ENCODE assay signal across 9 mouse cellular contexts in genomic region chrX:141724391-141724891, GRCm38 (mm10). TPM values are rescaled to one million over a fixed set of nuclear protein-coding genes. Genes with fewer than 3 reads are reported as not detected.
DNase-seq lines count a peak whose midpoint lies in the region; ATAC-seq and TF ChIP-seq lines count a peak whose summit lies in the region.
"Had no signal": no experiment of that assay in that cellular context is flagged by ENCODE, and none has a peak within 500 bp of the region (broad histone marks: within the 10 kb centered on the region; RNA-seq: fewer than 3 reads in every experiment).

No protein-coding gene starts in this region.

- H3K27ac ChIP-seq in limb, embryonic 11.5 days (replicated peaks; ENCODE audit: low read depth, low read length): no peak overlapping the region
- H3K27ac ChIP-seq in stomach, embryonic 14.5 days (ENCODE audit: low read length): no peak overlapping the region
- no peak overlapping the region for H3K27ac ChIP-seq in layer of hippocampus, adult 2 months

- H3K27me3 ChIP-seq in limb, embryonic 11.5 days (ENCODE audit: control insufficient read depth, insufficient read depth, low read length): peaks cover 63% of the 10 kb centered on the region
- H3K27me3 ChIP-seq in stomach, embryonic 14.5 days (ENCODE audit: control insufficient read depth, insufficient read depth, low read length): peaks cover 35% of the 10 kb centered on the region

- H3K36me3 ChIP-seq in limb, embryonic 11.5 days (ENCODE audit: control insufficient read depth, insufficient read depth, low read length): no peaks in the 10 kb centered on the region
- no peaks in the 10 kb centered on the region for H3K36me3 ChIP-seq in stomach, embryonic 14.5 days (ENCODE audit: control insufficient read depth, insufficient read depth, low read length)

- H3K9me3 ChIP-seq in limb, embryonic 11.5 days (ENCODE audit: control insufficient read depth, low read length): no peaks in the 10 kb centered on the region
- no peaks in the 10 kb centered on the region for H3K9me3 ChIP-seq in stomach, embryonic 14.5 days (ENCODE audit: control insufficient read depth, low read depth, low read length)

- H3K9ac ChIP-seq in limb, embryonic 11.5 days (ENCODE audit: low read length): no peak overlapping the region
- no peak overlapping the region for H3K9ac ChIP-seq in stomach, embryonic 14.5 days (replicated peaks; ENCODE audit: low read depth, low read length)

- ATAC-seq in limb, embryonic 11.5 days (ENCODE audit: insufficient number of reproducible peaks, low FRiP score, low TSS enrichment, low read depth): no peak
- ATAC-seq in stomach, embryonic 14.5 days (ENCODE audit: insufficient number of reproducible peaks, insufficient read depth, low FRiP score, low read depth): peak; percentile 49; the same call in 1 of the 2 replicates

- 22% methylated on average over 52 of the region's 52 CpGs for WGBS in limb, embryonic 11.5 days
- WGBS in stomach, embryonic 14.5 days: 25% methylated on average over 52 of the region's 52 CpGs

- H3K4me1 ChIP-seq in limb, embryonic 11.5 days (ENCODE audit: control insufficient read depth, insufficient read depth, low read length): no peaks in the 10 kb centered on the region
- no peaks in the 10 kb centered on the region for H3K4me1 ChIP-seq in stomach, embryonic 14.5 days (ENCODE audit: control insufficient read depth, insufficient read depth, low read length)

- no peak for TF ChIP-seq CTCF in layer of hippocampus, adult 2 months (conservative IDR thresholded peaks at IDR 0.05)

- H3K4me2 ChIP-seq in limb, embryonic 11.5 days (ENCODE audit: low read depth, severe bottlenecking): peak overlapping the region; percentile 54
- H3K4me2 ChIP-seq in stomach, embryonic 14.5 days (replicated peaks; ENCODE audit: low read depth, low read length): peak overlapping the region; percentile 52

- H3K4me3 ChIP-seq in limb, embryonic 11.5 days (ENCODE audit: low read depth, low read length): peak overlapping the region; percentile 35
- H3K4me3 ChIP-seq in stomach, embryonic 14.5 days (ENCODE audit: low read depth, low read length): peak overlapping the region; percentile 33
- no peak overlapping the region; the same call in 1 of the 2 replicates for H3K4me3 ChIP-seq in layer of hippocampus, adult 2 months
- H3K4me3 ChIP-seq: erythroblast, embryonic 14.5 days had no signal

- peak; percentile 11 for DNase-seq in adrenal gland, postnatal 14 days
- DNase-seq in adrenal gland, adult 2 months: no peak
- peak; percentile 6 for DNase-seq in right cerebral cortex, adult 2 months (ENCODE audit: low spot score in 2 of 2)
- no peak for DNase-seq in right cerebral cortex, postnatal 4 days
- DNase-seq in limb, embryonic 11.5 days (ENCODE audit: low spot score): peak; percentile 29
- DNase-seq in ovary, postnatal 36 days (ENCODE audit: low spot score): no peak
- DNase-seq in layer of hippocampus, adult 2 months (ENCODE audit: low spot score in 2 of 2): no peak

RNA-seq across cellular contexts. Expression of gene Irs4, which starts 0.6 kb away (rescaled TPM):
- 0.04 and 0.15 TPM in 2 replicates for total RNA-seq in adrenal gland, postnatal 14 days (2021)
- not detected for total RNA-seq in adrenal gland, adult 2 months (2021)
- 0.01 TPM in 1 of 2 replicates, not detected in the other for polyA plus RNA-seq in adrenal gland, adult 2 months (2012; rRNA removed)
- 0.07 TPM in 1 of 2 replicates, not detected in the other for polyA plus RNA-seq in limb, embryonic 11.5 days (2014; fragmentation: Nextera tagmentation; extraction: Ambion mirVana)
- polyA plus RNA-seq in stomach, embryonic 14.5 days (2014; fragmentation: Nextera tagmentation; extraction: Ambion mirVana): 0.22 and 0.46 TPM in 2 replicates
- total RNA-seq in layer of hippocampus, adult 2 months (2021): under 1 TPM; 0.12 to 0.15 TPM
- polyA plus RNA-seq: erythroblast, embryonic 14.5 days had no signal

Comparison
In these comparisons a context has a peak if more than half of its experiments do, and no peak if none do; other contexts are left out.
1. DNase-seq: peak in adrenal gland, postnatal 14 days (single experiment), right cerebral cortex, adult 2 months (2 of 2) and limb, embryonic 11.5 days (single experiment); none in adrenal gland, adult 2 months (single experiment), right cerebral cortex, postnatal 4 days (single experiment), ovary, postnatal 36 days (single experiment) and layer of hippocampus, adult 2 months (0 of 2).